Mouse (Mus musculus) forebrain, postnatal 0 days (tissue): Measurements from ENCODE around the gene Inhbe. TPM values are rescaled to one million over a fixed set of nuclear protein-coding genes. Genes with fewer than 3 reads are reported as not detected.

Experiments
- ATAC-seq: fragments of 200-750 bp; cut with Nextera tagmentation; 2 replicates; pipeline ENCODE4 v1.8.0; 2017; ENCODE audit warnings: mild to moderate bottlenecking, moderate library complexity
- DNase-seq: peaks from one replicate; pipeline ENCODE4 v3.0.0-alpha.2; 2015
- H3K27ac ChIP-seq: fragments of 300-500 bp; sonication (generic); 2 replicates; pipeline ENCODE4 v1.5.1; 2014; ENCODE audit warnings: low read depth, mild to moderate bottlenecking, antibody characterized with exemption, low read length, moderate library complexity, mixed read lengths
- H3K27me3 ChIP-seq: fragments of 300-500 bp; sonication (generic); 2 replicates; pipeline ENCODE4 v1.6.1; 2014; ENCODE audit warnings: mild to moderate bottlenecking, low read length, mixed read lengths; ENCODE audit not compliant: insufficient read depth
- H3K36me3 ChIP-seq: fragments of 300-500 bp; sonication (generic); 2 replicates; pipeline ENCODE4 v1.6.1; 2014; ENCODE audit warnings: mild to moderate bottlenecking, moderate library complexity; ENCODE audit not compliant: insufficient read depth
- H3K4me1 ChIP-seq: fragments of 300-500 bp; sonication (generic); 2 replicates; pipeline ENCODE4 v1.6.1; 2014; ENCODE audit warnings: antibody characterized with exemption; ENCODE audit not compliant: insufficient read depth
- H3K4me2 ChIP-seq: fragments of 300-500 bp; sonication (generic); 2 replicates; pipeline ENCODE4 v1.6.1; 2014; ENCODE audit warnings: low read depth, mild to moderate bottlenecking, moderate library complexity
- H3K4me3 ChIP-seq: fragments of 300-500 bp; sonication (generic); 2 replicates; pipeline ENCODE4 v1.5.1; 2014; ENCODE audit warnings: low read depth, low read length, mixed read lengths
- H3K9ac ChIP-seq: fragments of 300-500 bp; sonication (generic); 2 replicates; pipeline ENCODE4 v1.6.1; 2014; ENCODE audit warnings: mild to moderate bottlenecking
- H3K9me3 ChIP-seq: fragments of 300-500 bp; sonication (generic); 2 replicates; pipeline ENCODE4 v1.6.1; 2016; ENCODE audit warnings: low read length
- CTCF ChIP-seq: sonication (generic); IDR thresholded peaks from 2 replicates; pipeline ENCODE4 v1.5.1; 2016; ENCODE audit warnings: antibody characterized with exemption, control low read depth, low read depth
- WGBS: fragments of 180-500 bp; shearing (Covaris S2); extraction: QIAGEN DNeasy Blood & Tissue Kit; methylation state at CpG from one replicate; pipeline ENCODE4 v1.1.7; 2014; 5-methylcytosine and 5-hydroxymethylcytosine counted together
- polyA plus RNA-seq: library from polyadenylated mRNA; unstranded; fragments of >200 nt; fragmentation: Nextera tagmentation; extraction: Ambion mirVana; gene quantifications from 2 replicates; pipeline ENCODE4 v1.2.1, GENCODE M21; 2015
- total RNA-seq: library from RNA; depleted of rRNA; stranded (reverse); fragments of >200 nt; gene quantifications from 2 replicates; pipeline ENCODE4 v1.2.3, GENCODE M21; 2014

The Inhbe gene
- total and polyA plus RNA-seq, 2 experiments from 2014 or later = not detected

DNA sequence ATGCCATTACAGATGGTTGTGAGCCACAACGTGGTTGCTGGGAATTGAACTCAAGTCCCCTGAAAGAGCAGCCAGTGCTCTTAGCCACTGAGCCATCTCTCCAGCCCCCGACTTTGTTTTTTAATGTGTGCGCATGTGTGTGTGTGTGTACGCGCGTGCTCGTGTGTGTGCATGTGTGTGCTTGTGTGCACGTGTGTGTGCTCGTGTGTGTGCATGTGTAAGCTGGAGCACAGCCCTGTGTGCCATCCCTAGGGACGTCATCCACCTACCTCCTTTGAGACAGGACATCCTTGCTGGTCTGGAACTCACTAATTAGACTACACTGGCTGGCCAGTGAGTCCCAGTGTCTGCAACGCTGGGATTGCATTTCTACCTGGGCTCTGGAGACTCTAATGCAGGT, 1.4 kb downstream of the Inhbe start:
- Histone ChIP-seq H3K4me1 (no peaks in the 10 kb centered on the region), H3K9me3 (no peaks in the 10 kb centered on the region), H3K27ac (no peak overlapping the region), H3K4me2 (no peak overlapping the region), H3K27me3 (no peaks in the 10 kb centered on the region), H3K4me3 (no peak overlapping the region), H3K9ac (no peak overlapping the region), H3K36me3 (no peaks in the 10 kb centered on the region)
- ATAC-seq (no peak), DNase-seq (no peak)
- 92% methylated on average over 11 of the region's 11 CpGs for WGBS
- no peak for TF ChIP-seq CTCF

DNA sequence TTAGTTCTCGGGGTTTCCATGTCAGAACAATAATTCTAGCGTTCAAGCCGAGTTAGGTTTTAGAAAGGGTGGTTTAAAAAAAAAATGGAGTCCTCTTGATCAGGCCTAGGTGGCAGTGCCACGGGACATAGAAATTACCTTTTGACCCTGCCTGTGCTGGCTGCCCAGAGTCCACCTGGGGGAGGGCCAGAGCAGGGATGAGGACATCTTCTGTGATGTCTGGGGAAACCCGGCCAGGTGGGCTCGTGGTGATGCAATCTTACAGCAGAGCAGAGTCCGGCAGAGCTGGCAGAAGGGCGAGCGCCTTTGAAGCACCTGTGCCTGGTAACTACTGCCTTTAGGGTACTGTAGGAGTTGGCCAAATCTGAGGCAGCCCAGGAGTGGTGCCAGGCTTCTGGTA, 2.0 kb downstream of the Inhbe start:
- no peak for DNase-seq
- TF ChIP-seq CTCF = no peak
- Histone ChIP-seq H3K9ac (no peak overlapping the region), H3K9me3 (no peaks in the 10 kb centered on the region), H3K36me3 (no peaks in the 10 kb centered on the region), H3K27me3 (no peaks in the 10 kb centered on the region), H3K27ac (no peak overlapping the region), H3K4me1 (no peaks in the 10 kb centered on the region), H3K4me2 (no peak overlapping the region), H3K4me3 (no peak overlapping the region)
- ATAC-seq = no peak
- 90% methylated on average over 9 of the region's 9 CpGs for WGBS

DNA sequence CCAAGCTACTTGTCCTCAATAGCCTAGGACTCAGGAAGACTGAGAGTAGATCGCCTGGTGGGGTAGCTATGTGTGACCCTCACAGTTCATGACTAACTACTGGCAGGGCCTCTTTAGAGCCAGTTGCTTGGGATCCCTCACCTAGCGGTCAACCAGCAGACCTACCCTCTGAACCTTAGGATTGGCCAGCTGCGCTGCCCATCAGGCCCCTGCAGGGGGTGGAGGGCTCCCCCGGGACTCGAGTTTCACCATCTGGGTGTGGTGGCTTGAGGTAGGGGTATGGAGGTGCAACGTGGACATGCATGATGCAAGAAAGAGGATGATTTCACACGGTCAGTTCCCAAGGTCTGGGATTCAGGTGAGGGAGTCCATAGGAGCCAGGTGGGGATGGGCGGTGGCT, 2.5 kb downstream of the Inhbe start:
- Histone ChIP-seq H3K4me1 (no peaks in the 10 kb centered on the region), H3K27ac (no peak overlapping the region), H3K36me3 (no peaks in the 10 kb centered on the region), H3K4me2 (no peak overlapping the region), H3K4me3 (no peak overlapping the region), H3K9me3 (no peaks in the 10 kb centered on the region), H3K27me3 (no peaks in the 10 kb centered on the region), H3K9ac (no peak overlapping the region)
- no peak for ATAC-seq
- no peak for DNase-seq
- WGBS = 81% methylated on average over 8 of the region's 8 CpGs
- no peak for TF ChIP-seq CTCF

DNA sequence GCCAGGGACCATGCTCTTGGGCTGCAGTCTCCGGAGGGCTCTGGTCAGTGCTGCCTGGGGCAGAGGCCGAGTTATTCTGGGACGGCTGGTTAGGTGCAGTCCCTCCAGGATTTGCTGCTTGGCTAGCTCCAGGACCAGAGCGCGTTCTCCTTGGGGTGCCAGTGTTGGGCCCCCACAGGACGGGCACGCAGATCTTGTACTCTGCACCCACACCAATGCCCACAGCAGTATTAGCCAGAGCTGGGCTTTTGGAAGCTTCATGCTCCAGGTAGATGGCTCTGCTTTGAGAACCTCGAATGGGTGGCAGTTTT, 3.0 kb downstream of the Inhbe start:
- Histone ChIP-seq H3K9ac (no peak overlapping the region), H3K4me2 (0 out of 2 replicates have a peak overlapping the region, but pooled peaks have one; percentile 36), H3K36me3 (no peaks in the 10 kb centered on the region), H3K9me3 (no peaks in the 10 kb centered on the region), H3K27me3 (no peaks in the 10 kb centered on the region), H3K27ac (no peak overlapping the region), H3K4me1 (no peaks in the 10 kb centered on the region), H3K4me3 (no peak overlapping the region)
- no peak for TF ChIP-seq CTCF
- ATAC-seq = no peak
- 90% methylated on average over 8 of the region's 8 CpGs for WGBS
- DNase-seq = no peak

DNA sequence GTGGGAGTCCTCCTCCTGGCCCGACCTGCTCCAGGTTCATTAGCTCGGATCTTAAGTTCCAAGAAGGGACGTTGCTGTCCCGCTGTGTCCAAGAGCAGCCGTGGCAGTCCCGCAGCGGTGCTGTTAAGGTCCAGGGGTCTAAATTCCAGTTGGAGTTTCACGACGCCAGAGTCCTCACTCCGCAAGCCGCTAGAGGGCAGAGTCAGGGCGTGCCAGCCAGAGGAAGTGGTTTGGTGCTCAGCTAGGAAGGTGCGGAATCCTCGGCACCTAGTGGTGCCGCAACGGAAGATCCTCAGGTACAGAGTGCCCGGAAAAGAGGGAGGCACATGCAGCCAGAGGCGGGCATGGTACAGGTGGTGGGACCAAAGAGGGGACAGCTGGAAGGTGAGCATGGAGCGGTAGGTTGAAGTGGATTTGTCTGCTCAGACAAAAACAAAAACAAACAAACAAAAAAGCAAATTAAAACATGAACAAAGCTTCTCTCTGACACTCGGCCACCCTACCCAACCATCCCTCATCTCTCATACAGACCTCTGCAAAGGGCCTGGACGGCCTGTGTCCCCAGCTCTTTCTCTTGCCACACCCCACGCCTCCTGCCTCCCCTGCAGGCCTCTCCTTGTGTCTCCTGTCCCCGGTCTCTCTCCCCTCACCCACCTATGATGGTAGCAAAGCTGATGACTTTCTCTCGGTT, 3.5 kb downstream of the Inhbe start:
- DNase-seq (peak; percentile 64), ATAC-seq (peak; percentile 76)
- peak overlapping the region; percentile 19 for H3K4me3 ChIP-seq
- no peaks in the 10 kb centered on the region for H3K9me3 ChIP-seq
- no peaks in the 10 kb centered on the region for H3K4me1 ChIP-seq
- no peaks in the 10 kb centered on the region for H3K36me3 ChIP-seq
- peak overlapping the region; percentile 36 for H3K4me2 ChIP-seq
- no peak overlapping the region for H3K9ac ChIP-seq
- WGBS = 16% methylated on average over 24 of the region's 24 CpGs
- peak; percentile 82 for TF ChIP-seq CTCF
- no peak overlapping the region for H3K27ac ChIP-seq
- no peaks in the 10 kb centered on the region for H3K27me3 ChIP-seq

GRCm38 (mm10) chr10:127349810-127350209, 4.4 kb downstream of the Inhbe start:
- H3K27ac ChIP-seq = no peak overlapping the region
- DNase-seq (no peak), ATAC-seq (no peak)
- H3K9me3 ChIP-seq = no peaks in the 10 kb centered on the region
- no peak overlapping the region for H3K4me3 ChIP-seq
- no peaks in the 10 kb centered on the region for H3K4me1 ChIP-seq
- 74% methylated on average over 8 of the region's 8 CpGs for WGBS
- no peak overlapping the region for H3K9ac ChIP-seq
- no peak overlapping the region for H3K4me2 ChIP-seq
- H3K36me3 ChIP-seq = no peaks in the 10 kb centered on the region
- H3K27me3 ChIP-seq = no peaks in the 10 kb centered on the region
- no peak for TF ChIP-seq CTCF

GRCm38 (mm10) chr10:127348957-127349356, 5.3 kb downstream of the Inhbe start:
- Histone ChIP-seq H3K36me3 (no peaks in the 10 kb centered on the region), H3K9me3 (no peaks in the 10 kb centered on the region), H3K4me3 (no peak overlapping the region), H3K9ac (no peak overlapping the region), H3K27ac (no peak overlapping the region), H3K27me3 (no peaks in the 10 kb centered on the region), H3K4me1 (no peaks in the 10 kb centered on the region), H3K4me2 (no peak overlapping the region)
- peak; percentile 40 for TF ChIP-seq CTCF
- ATAC-seq (no peak), DNase-seq (no peak)
- 70% methylated on average over 4 of the region's 4 CpGs for WGBS
